Mouse (Mus musculus): ENCODE results near the gene Ogdh. TPM values are rescaled to one million over a fixed set of nuclear protein-coding genes. Genes with fewer than 3 reads are reported as not detected.

Gene Ogdh
- total and polyA plus RNA-seq, 3 experiments, result 91.8 to 118 (median 94.9) TPM

- H3K4me3 ChIP-seq (ENCODE audit: control insufficient read depth in 1 of 2, insufficient read depth in 1 of 2, low read depth in 2 of 2, low read length in 2 of 2), result no peak overlapping the region
- no peak overlapping the region for H3K9ac ChIP-seq (ENCODE audit: control insufficient read depth, low read depth, low read length, poor library complexity, severe bottlenecking)
- peaks cover 16 to 20% of the 10 kb centered on the region in 2 experiments for H3K4me1 ChIP-seq (ENCODE audit: control insufficient read depth in 1 of 2, insufficient read depth in 2 of 2, low read length in 2 of 2)
- no peak for DNase-seq (ENCODE audit: low read depth, low spot score)
- no peak overlapping the region for H3K27ac ChIP-seq (ENCODE audit: control insufficient read depth, low read depth, low read length)
- H3K36me3 ChIP-seq (ENCODE audit: control insufficient read depth in 1 of 2, insufficient read depth in 2 of 2, low read length in 2 of 2), result peaks cover 0 to 30% of the 10 kb centered on the region in 2 experiments; a peak in 3 of 4 replicates
- no peaks in the 10 kb centered on the region for H3K9me3 ChIP-seq (replicated peaks; ENCODE audit: insufficient read depth, low read length)
- no peak for TF ChIP-seq ELF1 (IDR thresholded peaks at IDR 0.05; ENCODE audit: low read depth, low read length)
- TF ChIP-seq MYB (IDR thresholded peaks at IDR 0.05; ENCODE audit: low read depth, low read length), result no peak
- no peak for TF ChIP-seq EP300 (IDR thresholded peaks at IDR 0.05; ENCODE audit: low read depth in 1 of 2, low read length in 2 of 2)
- TF ChIP-seq USF1 (IDR thresholded peaks at IDR 0.05; ENCODE audit: low read depth, low read length), result no peak
- TF ChIP-seq TAL1 (IDR thresholded peaks at IDR 0.05; ENCODE audit: low read length), result no peak
- no peak for TF ChIP-seq MAZ (IDR thresholded peaks at IDR 0.05; ENCODE audit: low read depth, low read length)
- no peak for TF ChIP-seq USF2 (IDR thresholded peaks at IDR 0.05; ENCODE audit: borderline replicate concordance in 1 of 2, insufficient read depth in 1 of 2, low read depth in 1 of 2, low read length in 2 of 2)
- no peak for TF ChIP-seq MXI1 (IDR thresholded peaks at IDR 0.05; ENCODE audit: low read depth, low read length)
- TF ChIP-seq TBP (IDR thresholded peaks at IDR 0.05; ENCODE audit: low read depth, low read length), result no peak
- no peak for TF ChIP-seq MAX (IDR thresholded peaks at IDR 0.05; ENCODE audit: low read length)
- no peaks in the 10 kb centered on the region for H3K27me3 ChIP-seq (ENCODE audit: control insufficient read depth in 1 of 2, insufficient read depth in 2 of 2, low read length in 2 of 2)
- H3K79me2 ChIP-seq (ENCODE audit: control insufficient read depth, insufficient read depth, low read length, poor library complexity), result peaks cover 29% of the 10 kb centered on the region
Observed at GRCm38 (mm10) chr11:6290138-6290537, 1.3 kb upstream of the Ogdh start.

DNA sequence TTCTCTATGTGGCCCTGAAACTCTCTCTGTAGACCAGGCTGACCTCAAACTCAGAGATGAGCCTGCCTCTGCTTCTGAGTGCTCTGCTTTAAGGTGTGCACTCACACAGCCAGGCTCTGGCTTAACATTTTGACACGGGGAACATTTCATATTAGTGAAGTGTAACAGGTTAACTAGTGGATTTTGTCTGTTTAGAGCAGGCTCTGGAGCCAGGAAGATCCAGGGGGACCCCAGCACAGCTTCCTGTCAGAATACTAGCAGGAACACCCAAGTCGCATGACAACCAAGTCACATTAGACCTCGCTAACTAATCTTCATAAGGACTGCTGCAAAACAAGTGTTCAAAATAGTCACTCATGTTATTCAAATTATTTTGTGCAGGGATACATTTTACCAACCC is 550 bp upstream of the Ogdh start:
- Histone ChIP-seq H3K36me3 (ENCODE audit: control insufficient read depth in 1 of 2, insufficient read depth in 2 of 2, low read length in 2 of 2) (peaks cover 0 to 36% of the 10 kb centered on the region in 2 experiments; a peak in 3 of 4 replicates), H3K27ac (ENCODE audit: control insufficient read depth, low read depth, low read length) (peak overlapping the region; percentile 64), H3K9me3 (replicated peaks; ENCODE audit: insufficient read depth, low read length) (no peaks in the 10 kb centered on the region), H3K9ac (ENCODE audit: control insufficient read depth, low read depth, low read length, poor library complexity, severe bottlenecking) (peak overlapping the region; percentile 72), H3K27me3 (ENCODE audit: control insufficient read depth in 1 of 2, insufficient read depth in 2 of 2, low read length in 2 of 2) (no peaks in the 10 kb centered on the region), H3K4me3 (ENCODE audit: control insufficient read depth in 1 of 2, insufficient read depth in 1 of 2, low read depth in 2 of 2, low read length in 2 of 2) (peak overlapping the region; percentile 37 to 85), H3K79me2 (ENCODE audit: control insufficient read depth, insufficient read depth, low read length, poor library complexity) (peaks cover 35% of the 10 kb centered on the region), H3K4me1 (ENCODE audit: control insufficient read depth in 1 of 2, insufficient read depth in 2 of 2, low read length in 2 of 2) (peaks cover 16 to 22% of the 10 kb centered on the region in 2 experiments)
- TF ChIP-seq UBTF (IDR thresholded peaks at IDR 0.05; ENCODE audit: borderline replicate concordance, insufficient read depth, low read depth, low read length) (no peak), ELF1 (IDR thresholded peaks at IDR 0.05; ENCODE audit: low read depth, low read length) (no peak), SMC3 (IDR thresholded peaks at IDR 0.05; ENCODE audit: low read depth, low read length) (no peak), POLR2AphosphoS5 (IDR thresholded peaks at IDR 0.05; ENCODE audit: borderline replicate concordance, low read depth, low read length) (no peak), CHD2 (IDR thresholded peaks at IDR 0.05; ENCODE audit: low read length) (no peak), EP300 (IDR thresholded peaks at IDR 0.05; ENCODE audit: low read depth in 1 of 2, low read length in 2 of 2) (no peak), CTCF (IDR thresholded peaks at IDR 0.05 in 2 of 3, conservative IDR thresholded peaks at IDR 0.05 in 1 of 3; ENCODE audit: control insufficient read depth in 1 of 3, insufficient read depth in 1 of 3, low read depth in 2 of 3, low read length in 3 of 3, poor library complexity in 1 of 3, severe bottlenecking in 1 of 3) (no peak), MEF2A (IDR thresholded peaks at IDR 0.05; ENCODE audit: extremely low read depth, insufficient replicate concordance, low read depth, low read length, poor library complexity, severe bottlenecking) (no peak), MYB (IDR thresholded peaks at IDR 0.05; ENCODE audit: low read depth, low read length) (no peak), MAFK (IDR thresholded peaks at IDR 0.05; ENCODE audit: borderline replicate concordance, low read depth, low read length) (no peak)
- no peak for DNase-seq (ENCODE audit: low read depth, low spot score)
